Mouse (Mus musculus) hindbrain, embryonic 11.5 days (tissue): Measurements from ENCODE around the gene Tmem52. TPM values are rescaled to one million over a fixed set of nuclear protein-coding genes. Genes with fewer than 3 reads are reported as not detected.

Source experiments
- ATAC-seq: fragments of 200-750 bp; cut with Nextera tagmentation; 2 replicates; pipeline ENCODE4 v1.8.0; 2017; ENCODE audit warnings: mild to moderate bottlenecking, moderate TSS enrichment, moderate library complexity; ENCODE audit not compliant: low FRiP score
- DNase-seq: peaks from one replicate; pipeline ENCODE4 v3.0.0-alpha.2; 2015; ENCODE audit warnings: low spot score
- H3K27ac ChIP-seq: fragments of 300-500 bp; sonication (generic); 2 replicates; pipeline ENCODE4 v1.5.1; 2014; ENCODE audit warnings: mild to moderate bottlenecking, low read depth, low read length
- H3K27me3 ChIP-seq: fragments of 300-500 bp; sonication (generic); 2 replicates; pipeline ENCODE4 v1.6.1; 2014; ENCODE audit warnings: mild to moderate bottlenecking, low read length, moderate library complexity, mixed read lengths; ENCODE audit not compliant: control insufficient read depth, insufficient read depth
- H3K36me3 ChIP-seq: fragments of 300-500 bp; sonication (generic); 2 replicates; pipeline ENCODE4 v1.6.1; 2014; ENCODE audit warnings: mild to moderate bottlenecking, low read length, moderate library complexity, mixed read lengths; ENCODE audit not compliant: control insufficient read depth, insufficient read depth
- H3K4me1 ChIP-seq: fragments of 300-500 bp; sonication (generic); replicated peaks from 2 replicates; pipeline ENCODE4 v1.6.1; 2014; ENCODE audit warnings: low read length, mixed read lengths; ENCODE audit not compliant: control insufficient read depth, insufficient read depth
- H3K4me2 ChIP-seq: fragments of 300-500 bp; sonication (generic); replicated peaks from 2 replicates; pipeline ENCODE4 v1.6.1; 2014; ENCODE audit warnings: mild to moderate bottlenecking, low read depth, low read length
- H3K4me3 ChIP-seq: fragments of 300-500 bp; sonication (generic); 2 replicates; pipeline ENCODE4 v1.5.1; 2014; ENCODE audit warnings: low read depth, low read length
- H3K9ac ChIP-seq: fragments of 300-500 bp; sonication (generic); 2 replicates; pipeline ENCODE4 v1.6.1; 2014; ENCODE audit warnings: low read depth, low read length
- H3K9me3 ChIP-seq: fragments of 300-500 bp; sonication (generic); 2 replicates; pipeline ENCODE4 v1.6.1; 2016; ENCODE audit warnings: low read length; ENCODE audit not compliant: control insufficient read depth
- WGBS: fragments of 180-500 bp; shearing (Covaris S2); extraction: QIAGEN DNeasy Blood & Tissue Kit; methylation state at CpG from one replicate; pipeline ENCODE4 v1.1.7; 2014; 5-methylcytosine and 5-hydroxymethylcytosine counted together
- polyA plus RNA-seq: library from polyadenylated mRNA; unstranded; fragments of >200 nt; fragmentation: Nextera tagmentation; extraction: Ambion mirVana; gene quantifications from 2 replicates; pipeline ENCODE4 v1.2.1, GENCODE M21; 2014

Gene Tmem52
- polyA plus RNA-seq, 1 experiment from 2014 or later, result 0.37 TPM

DNA sequence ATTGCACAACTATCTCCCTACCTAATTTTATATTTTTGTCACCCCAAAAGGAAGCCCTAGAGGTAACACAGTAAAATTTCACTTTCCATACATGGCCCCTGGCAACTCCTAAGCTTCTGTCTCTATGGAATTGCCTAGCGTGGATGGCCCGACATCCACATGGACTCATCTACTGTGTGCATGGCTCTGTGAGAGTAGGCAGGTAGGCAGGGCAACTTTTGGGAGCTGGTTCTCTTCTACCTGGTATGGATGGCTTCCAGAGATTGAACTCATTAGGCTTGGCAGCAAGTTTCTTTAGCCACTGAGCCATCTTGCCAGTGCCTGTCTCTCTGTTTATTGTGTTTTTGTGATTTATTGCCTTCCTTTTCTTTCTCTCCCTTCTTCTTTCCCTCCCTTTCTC is 45.9 kb downstream of the Tmem52 start:
- 89% methylated on average over 2 of the region's 2 CpGs for WGBS
- H3K4me2 ChIP-seq, result no peak overlapping the region
- ATAC-seq, result no peak
- no peaks in the 10 kb centered on the region for H3K9me3 ChIP-seq
- no peaks in the 10 kb centered on the region for H3K4me1 ChIP-seq
- H3K27ac ChIP-seq, result no peak overlapping the region
- H3K27me3 ChIP-seq, result no peaks in the 10 kb centered on the region
- no peak overlapping the region for H3K9ac ChIP-seq
- no peak overlapping the region for H3K4me3 ChIP-seq
- no peak for DNase-seq
- no peaks in the 10 kb centered on the region for H3K36me3 ChIP-seq

DNA sequence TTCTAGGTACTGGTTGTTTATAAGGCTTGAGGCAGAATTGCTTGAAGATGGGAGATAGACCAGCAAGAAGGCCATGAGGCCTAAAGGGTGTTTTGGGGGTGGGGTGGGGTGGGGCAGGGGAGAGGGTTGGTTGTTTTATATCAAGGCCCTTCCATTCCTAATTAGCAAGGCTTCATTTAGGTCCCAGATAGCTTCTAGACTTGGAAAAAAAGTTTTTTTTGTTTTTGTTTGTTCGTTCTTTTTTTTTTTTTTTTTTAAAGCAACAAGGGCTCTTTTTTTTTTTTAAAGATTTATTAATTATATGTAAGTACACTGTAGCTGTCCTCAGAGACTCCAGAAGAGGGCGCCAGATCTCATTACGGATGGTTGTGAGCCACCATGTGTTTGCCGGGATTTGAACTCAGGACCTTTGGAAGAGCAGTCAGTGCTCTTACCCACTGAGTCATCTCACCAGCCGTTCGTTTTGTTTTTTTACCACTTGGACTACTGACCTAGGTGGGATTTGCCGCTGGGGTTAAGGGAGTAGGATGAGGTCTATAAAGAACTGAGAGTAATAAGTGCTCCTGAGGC is 49.1 kb downstream of the Tmem52 start:
- WGBS, result 89% methylated on average over 7 of the region's 7 CpGs
- ATAC-seq (no peak), DNase-seq (no peak)
- Histone ChIP-seq H3K4me3 (no peak overlapping the region), H3K4me1 (no peaks in the 10 kb centered on the region), H3K9me3 (no peaks in the 10 kb centered on the region), H3K4me2 (no peak overlapping the region), H3K27ac (no peak overlapping the region), H3K9ac (no peak overlapping the region), H3K27me3 (no peaks in the 10 kb centered on the region), H3K36me3 (no peaks in the 10 kb centered on the region)

Other genes starting within 250 kb of the Tmem52 start
- 13.4 and 21.0 TPM in 2 replicates for gene Ski, start 246.5 kb upstream of the Tmem52 start, polyA plus RNA-seq
- gene Faap20, start 219.3 kb upstream of the Tmem52 start, polyA plus RNA-seq, result 99.0 and 99.3 TPM in 2 replicates
- 18.3 and 19.6 TPM in 2 replicates for gene Prkcz, start 107.8 kb upstream of the Tmem52 start, polyA plus RNA-seq
- not detected in 2 replicates for gene Gabrd, start 71.0 kb upstream of the Tmem52 start, polyA plus RNA-seq
- 5.4 and 6.8 TPM in 2 replicates for gene Cfap74, start 59.9 kb upstream of the Tmem52 start, polyA plus RNA-seq
- gene Gnb1, start 22.2 kb downstream of the Tmem52 start, polyA plus RNA-seq, result 826 and 832 TPM in 2 replicates
- gene Nadk, start 93.3 kb downstream of the Tmem52 start, polyA plus RNA-seq, result 94.6 and 103 TPM in 2 replicates
- 17.0 and 18.1 TPM in 2 replicates for gene Slc35e2, start 132.3 kb downstream of the Tmem52 start, polyA plus RNA-seq
- 74.1 and 77.6 TPM in 2 replicates for gene Cdk11b, start 155.7 kb downstream of the Tmem52 start, polyA plus RNA-seq
- not detected in 2 replicates for gene Gm10563, start 176.3 kb downstream of the Tmem52 start, polyA plus RNA-seq
- gene Mmp23, start 184.3 kb downstream of the Tmem52 start, polyA plus RNA-seq, result 2.6 and 3.1 TPM in 2 replicates
- 9.9 and 12.5 TPM in 2 replicates for gene Mib2, start 200.1 kb downstream of the Tmem52 start, polyA plus RNA-seq
- 1.6 and 1.8 TPM in 2 replicates for gene Fndc10, start 225.2 kb downstream of the Tmem52 start, polyA plus RNA-seq
- gene Ssu72, start 235.7 kb downstream of the Tmem52 start, polyA plus RNA-seq, result 165 and 168 TPM in 2 replicates